Mouse (Mus musculus): ENCODE measurements around the gene Prkg1. TPM values are rescaled to one million over a fixed set of nuclear protein-coding genes. Genes with fewer than 3 reads are reported as not detected.
A peak's percentile ranks its signal among the peaks of the same experiment; 100 is the strongest.

The Prkg1 gene
- polyA plus RNA-seq (2015; fragmentation: Nextera tagmentation; extraction: Ambion mirVana): 2.9 and 3.1 TPM in 2 replicates

- Histone ChIP-seq H3K27me3 (ENCODE audit: insufficient read depth, low read length) (0 out of 2 replicates have a peak, but pooled peaks cover 4% of the 10 kb centered on the region), H3K9me3 (ENCODE audit: low read length) (no peaks in the 10 kb centered on the region), H3K4me2 (replicated peaks; ENCODE audit: low read depth, low read length) (peak within 1 kb of the TSS; percentile 97), H3K36me3 (ENCODE audit: insufficient read depth, low read length) (no peaks in the 10 kb centered on the region), H3K4me3 (ENCODE audit: low read length) (peak within 1 kb of the TSS; percentile 72), H3K27ac (ENCODE audit: low read length) (peak within 1 kb of the TSS; percentile 39), H3K4me1 (ENCODE audit: insufficient read depth, low read length) (peaks cover 23% of the 10 kb centered on the region), H3K9ac (replicated peaks; ENCODE audit: low read length) (peak within 1 kb of the TSS; percentile 50)
- 1% methylated on average over 22 of the region's 23 CpGs for WGBS
- ATAC-seq (ENCODE audit: low FRiP score, low TSS enrichment): peak; percentile 83
These were observed at the start of gene Prkg1 for GRCm38 (mm10) chr19:31764801-31765340. Prkg1 (minus strand) TSS chr19:31765033.

- Histone ChIP-seq H3K36me3 (ENCODE audit: insufficient read depth, low read length) (no peaks in the 10 kb centered on the region), H3K4me2 (replicated peaks; ENCODE audit: low read depth, low read length) (no peak overlapping the region), H3K9ac (replicated peaks; ENCODE audit: low read length) (no peak overlapping the region), H3K9me3 (ENCODE audit: low read length) (no peaks in the 10 kb centered on the region), H3K27ac (ENCODE audit: low read length) (no peak overlapping the region), H3K4me1 (ENCODE audit: insufficient read depth, low read length) (no peaks in the 10 kb centered on the region), H3K27me3 (ENCODE audit: insufficient read depth, low read length) (no peaks in the 10 kb centered on the region), H3K4me3 (ENCODE audit: low read length) (no peak overlapping the region)
- WGBS: 85% methylated on average over 4 of the region's 4 CpGs
- ATAC-seq (ENCODE audit: low FRiP score, low TSS enrichment): no peak
These were observed 48.3 kb upstream of the Prkg1 start for GRCm38 (mm10) chr19:31813087-31813486.

- Histone ChIP-seq H3K9ac (replicated peaks; ENCODE audit: low read length) (no peak overlapping the region), H3K4me1 (ENCODE audit: insufficient read depth, low read length) (no peaks in the 10 kb centered on the region), H3K9me3 (ENCODE audit: low read length) (no peaks in the 10 kb centered on the region), H3K36me3 (ENCODE audit: insufficient read depth, low read length) (no peaks in the 10 kb centered on the region), H3K27ac (ENCODE audit: low read length) (no peak overlapping the region), H3K4me2 (replicated peaks; ENCODE audit: low read depth, low read length) (no peak overlapping the region), H3K27me3 (ENCODE audit: insufficient read depth, low read length) (no peaks in the 10 kb centered on the region), H3K4me3 (ENCODE audit: low read length) (no peak overlapping the region)
- ATAC-seq (ENCODE audit: low FRiP score, low TSS enrichment): no peak
- 29% methylated on average over 5 of the region's 5 CpGs for WGBS
These were observed 46.5 kb upstream of the Prkg1 start for GRCm38 (mm10) chr19:31811371-31811770.

- H3K4me3 ChIP-seq (ENCODE audit: low read length): no peak overlapping the region
- no peaks in the 10 kb centered on the region for H3K4me1 ChIP-seq (ENCODE audit: insufficient read depth, low read length)
- no peaks in the 10 kb centered on the region for H3K9me3 ChIP-seq (ENCODE audit: low read length)
- H3K4me2 ChIP-seq (replicated peaks; ENCODE audit: low read depth, low read length): no peak overlapping the region
- no peaks in the 10 kb centered on the region for H3K27me3 ChIP-seq (ENCODE audit: insufficient read depth, low read length)
- 57% methylated on average over 7 of the region's 7 CpGs for WGBS
- H3K27ac ChIP-seq (ENCODE audit: low read length): no peak overlapping the region
- no peak overlapping the region for H3K9ac ChIP-seq (replicated peaks; ENCODE audit: low read length)
- ATAC-seq (ENCODE audit: low FRiP score, low TSS enrichment): no peak
- H3K36me3 ChIP-seq (ENCODE audit: insufficient read depth, low read length): no peaks in the 10 kb centered on the region
These were observed 40.6 kb upstream of the Prkg1 start for GRCm38 (mm10) chr19:31805391-31805790.

GRCm38 (mm10) chr19:31795485-31796046, 30.7 kb upstream of the Prkg1 start:
- no peaks in the 10 kb centered on the region for H3K9me3 ChIP-seq (ENCODE audit: low read length)
- no peak overlapping the region for H3K4me2 ChIP-seq (replicated peaks; ENCODE audit: low read depth, low read length)
- H3K4me3 ChIP-seq (ENCODE audit: low read length): no peak overlapping the region
- H3K27me3 ChIP-seq (ENCODE audit: insufficient read depth, low read length): no peaks in the 10 kb centered on the region
- no peak overlapping the region for H3K27ac ChIP-seq (ENCODE audit: low read length)
- H3K36me3 ChIP-seq (ENCODE audit: insufficient read depth, low read length): no peaks in the 10 kb centered on the region
- 40% methylated on average over 9 of the region's 9 CpGs for WGBS
- H3K4me1 ChIP-seq (ENCODE audit: insufficient read depth, low read length): no peaks in the 10 kb centered on the region
- no peak for ATAC-seq (ENCODE audit: low FRiP score, low TSS enrichment)
- no peak overlapping the region for H3K9ac ChIP-seq (replicated peaks; ENCODE audit: low read length)

- H3K36me3 ChIP-seq (ENCODE audit: insufficient read depth, low read length): no peaks in the 10 kb centered on the region
- 25% methylated on average over 3 of the region's 3 CpGs for WGBS
- H3K9me3 ChIP-seq (ENCODE audit: low read length): no peaks in the 10 kb centered on the region
- H3K9ac ChIP-seq (replicated peaks; ENCODE audit: low read length): no peak overlapping the region
- no peak overlapping the region for H3K27ac ChIP-seq (ENCODE audit: low read length)
- no peak for ATAC-seq (ENCODE audit: low FRiP score, low TSS enrichment)
- H3K4me1 ChIP-seq (ENCODE audit: insufficient read depth, low read length): no peaks in the 10 kb centered on the region
- no peak overlapping the region for H3K4me2 ChIP-seq (replicated peaks; ENCODE audit: low read depth, low read length)
- no peaks in the 10 kb centered on the region for H3K27me3 ChIP-seq (ENCODE audit: insufficient read depth, low read length)
- no peak overlapping the region for H3K4me3 ChIP-seq (ENCODE audit: low read length)
These were observed 26.9 kb upstream of the Prkg1 start for GRCm38 (mm10) chr19:31791724-31792123.

GRCm38 (mm10) chr19:31781521-31782018, 16.7 kb upstream of the Prkg1 start:
- no peaks in the 10 kb centered on the region for H3K27me3 ChIP-seq (ENCODE audit: insufficient read depth, low read length)
- ATAC-seq (ENCODE audit: low FRiP score, low TSS enrichment): no peak
- H3K4me1 ChIP-seq (ENCODE audit: insufficient read depth, low read length): no peaks in the 10 kb centered on the region
- no peak overlapping the region for H3K27ac ChIP-seq (ENCODE audit: low read length)
- H3K9me3 ChIP-seq (ENCODE audit: low read length): no peaks in the 10 kb centered on the region
- no peaks in the 10 kb centered on the region for H3K36me3 ChIP-seq (ENCODE audit: insufficient read depth, low read length)
- 86% methylated on average over 3 of the region's 3 CpGs for WGBS
- H3K4me3 ChIP-seq (ENCODE audit: low read length): no peak overlapping the region
- no peak overlapping the region for H3K9ac ChIP-seq (replicated peaks; ENCODE audit: low read length)
- no peak overlapping the region for H3K4me2 ChIP-seq (replicated peaks; ENCODE audit: low read depth, low read length)

- Histone ChIP-seq H3K4me1 (ENCODE audit: insufficient read depth, low read length) (no peaks in the 10 kb centered on the region), H3K27ac (ENCODE audit: low read length) (no peak overlapping the region), H3K9ac (replicated peaks; ENCODE audit: low read length) (no peak overlapping the region), H3K9me3 (ENCODE audit: low read length) (no peaks in the 10 kb centered on the region), H3K4me2 (replicated peaks; ENCODE audit: low read depth, low read length) (no peak overlapping the region), H3K4me3 (ENCODE audit: low read length) (no peak overlapping the region), H3K27me3 (ENCODE audit: insufficient read depth, low read length) (no peaks in the 10 kb centered on the region), H3K36me3 (ENCODE audit: insufficient read depth, low read length) (no peaks in the 10 kb centered on the region)
- 32% methylated on average over 2 of the region's 2 CpGs for WGBS
- no peak for ATAC-seq (ENCODE audit: low FRiP score, low TSS enrichment)
These were observed 16.2 kb upstream of the Prkg1 start for GRCm38 (mm10) chr19:31781077-31781476.

GRCm38 (mm10) chr19:31780222-31780621, 15.4 kb upstream of the Prkg1 start:
- H3K9ac ChIP-seq (replicated peaks; ENCODE audit: low read length): no peak overlapping the region
- no peaks in the 10 kb centered on the region for H3K36me3 ChIP-seq (ENCODE audit: insufficient read depth, low read length)
- H3K4me2 ChIP-seq (replicated peaks; ENCODE audit: low read depth, low read length): no peak overlapping the region
- no peaks in the 10 kb centered on the region for H3K9me3 ChIP-seq (ENCODE audit: low read length)
- no peak for ATAC-seq (ENCODE audit: low FRiP score, low TSS enrichment)
- H3K4me1 ChIP-seq (ENCODE audit: insufficient read depth, low read length): no peaks in the 10 kb centered on the region
- 97% methylated on average over 1 of the region's 1 CpGs for WGBS
- H3K27ac ChIP-seq (ENCODE audit: low read length): no peak overlapping the region
- no peak overlapping the region for H3K4me3 ChIP-seq (ENCODE audit: low read length)
- no peaks in the 10 kb centered on the region for H3K27me3 ChIP-seq (ENCODE audit: insufficient read depth, low read length)

GRCm38 (mm10) chr19:31779021-31779420, 14.2 kb upstream of the Prkg1 start:
- H3K27me3 ChIP-seq (ENCODE audit: insufficient read depth, low read length): no peaks in the 10 kb centered on the region
- H3K9ac ChIP-seq (replicated peaks; ENCODE audit: low read length): no peak overlapping the region
- ATAC-seq (ENCODE audit: low FRiP score, low TSS enrichment): no peak
- H3K27ac ChIP-seq (ENCODE audit: low read length): no peak overlapping the region
- H3K9me3 ChIP-seq (ENCODE audit: low read length): no peaks in the 10 kb centered on the region
- H3K4me1 ChIP-seq (ENCODE audit: insufficient read depth, low read length): no peaks in the 10 kb centered on the region
- H3K4me3 ChIP-seq (ENCODE audit: low read length): no peak overlapping the region
- WGBS: 51% methylated on average over 4 of the region's 4 CpGs
- no peaks in the 10 kb centered on the region for H3K36me3 ChIP-seq (ENCODE audit: insufficient read depth, low read length)
- H3K4me2 ChIP-seq (replicated peaks; ENCODE audit: low read depth, low read length): no peak overlapping the region
